Mouse (Mus musculus) ovary, postnatal 14 days (tissue): ENCODE results near the gene Crmp1.
A peak's percentile ranks its signal among the peaks of the same experiment; 100 is the strongest.

Source experiments
- DNase-seq: peaks from one replicate; pipeline ENCODE4 v3.0.0; 2022; ENCODE audit warnings: low spot score

Crmp1 gene

GRCm38 (mm10) chr5:37241651-37242151 is at the start of gene Crmp1:
TSS of gene Crmp1 (plus strand) at chr5:37241940.
- DNase-seq, result no peak

GRCm38 (mm10) chr5:37196196-37196595 is 45.5 kb upstream of the Crmp1 start:
- no peak for DNase-seq

- no peak for DNase-seq
Measured at GRCm38 (mm10) chr5:37196666-37197250, 45.0 kb upstream of the Crmp1 start.

GRCm38 (mm10) chr5:37197423-37197822 is 44.3 kb upstream of the Crmp1 start:
- no peak for DNase-seq

GRCm38 (mm10) chr5:37198011-37198688 is 43.6 kb upstream of the Crmp1 start:
- peak; percentile 3 for DNase-seq

- no peak for DNase-seq
Measured at GRCm38 (mm10) chr5:37202285-37202684, 39.5 kb upstream of the Crmp1 start.

- no peak for DNase-seq
Measured at GRCm38 (mm10) chr5:37204886-37205285, 36.9 kb upstream of the Crmp1 start.

- DNase-seq, result no peak
Measured at GRCm38 (mm10) chr5:37205420-37205819, 36.3 kb upstream of the Crmp1 start.

- no peak for DNase-seq
Measured at GRCm38 (mm10) chr5:37206364-37206763, 35.4 kb upstream of the Crmp1 start.

GRCm38 (mm10) chr5:37212938-37213708 is 28.6 kb upstream of the Crmp1 start:
- no peak for DNase-seq

- no peak for DNase-seq
Measured at GRCm38 (mm10) chr5:37213709-37214103, 28.0 kb upstream of the Crmp1 start.

- DNase-seq, result no peak
Measured at GRCm38 (mm10) chr5:37214614-37215013, 27.1 kb upstream of the Crmp1 start.

GRCm38 (mm10) chr5:37215276-37215675 is 26.5 kb upstream of the Crmp1 start:
- DNase-seq, result no peak

GRCm38 (mm10) chr5:37219615-37220014 is 22.1 kb upstream of the Crmp1 start:
- no peak for DNase-seq

GRCm38 (mm10) chr5:37220575-37220974 is 21.2 kb upstream of the Crmp1 start:
- DNase-seq, result no peak

GRCm38 (mm10) chr5:37221563-37221962 is 20.2 kb upstream of the Crmp1 start:
- DNase-seq, result no peak

- no peak for DNase-seq
Measured at GRCm38 (mm10) chr5:37222316-37222715, 19.4 kb upstream of the Crmp1 start.

- no peak for DNase-seq
Measured at GRCm38 (mm10) chr5:37225708-37226107, 16.0 kb upstream of the Crmp1 start.

GRCm38 (mm10) chr5:37227956-37228680 is 13.6 kb upstream of the Crmp1 start:
- no peak for DNase-seq

- no peak for DNase-seq
Measured at GRCm38 (mm10) chr5:37228894-37229293, 12.8 kb upstream of the Crmp1 start.

GRCm38 (mm10) chr5:37233010-37233557 is 8.7 kb upstream of the Crmp1 start:
- no peak for DNase-seq

- DNase-seq, result no peak
Measured at GRCm38 (mm10) chr5:37238654-37239053, 3.1 kb upstream of the Crmp1 start.
